Mouse (Mus musculus): Measurements from ENCODE around the gene Fitm2. TPM values are rescaled to one million over a fixed set of nuclear protein-coding genes. Genes with fewer than 3 reads are reported as not detected.

Fitm2 gene
- 82.3 and 91.4 TPM in 2 replicates for total RNA-seq (2021)
- long read RNA-seq, experiment 1, transcript Fitm2-201 (2 exons, 3,967 nt), result major isoform, 43 of 76 reads
- long read RNA-seq, experiment 1, partial matches to known transcripts, result 1 of 76 reads
- long read RNA-seq, experiment 1, other reads (novel, unspliced or antisense), result 32 of 76 reads
- long read RNA-seq, experiment 2, transcript Fitm2-201 (2 exons, 3,967 nt), result major isoform, 43 of 86 reads
- long read RNA-seq, experiment 2, partial matches to known transcripts, result 2 of 86 reads
- long read RNA-seq, experiment 2, other reads (novel, unspliced or antisense), result 41 of 86 reads

GRCm38 (mm10) chr2:163472466-163472851, at the start of gene Fitm2:
Gene Fitm2 (minus strand): TSS chr2:163472629.
- peak; percentile 98 for DNase-seq

GRCm38 (mm10) chr2:163506300-163507004, 34.0 kb upstream of the Fitm2 start, which contains the start of gene Hnf4a:
Gene Hnf4a (plus strand): TSS chr2:163506808.
- DNase-seq, result no peak

- DNase-seq, result no peak
These were observed 30.8 kb upstream of the Fitm2 start for GRCm38 (mm10) chr2:163503191-163503590.

- DNase-seq, result peak; percentile 40
These were observed 29.8 kb upstream of the Fitm2 start for GRCm38 (mm10) chr2:163502219-163502618.

GRCm38 (mm10) chr2:163494456-163494855, 22.0 kb upstream of the Fitm2 start:
- DNase-seq, result no peak

- peak; percentile 54 for DNase-seq
These were observed 21.5 kb upstream of the Fitm2 start for GRCm38 (mm10) chr2:163493976-163494375.

GRCm38 (mm10) chr2:163493031-163493430, 20.6 kb upstream of the Fitm2 start:
- DNase-seq, result no peak

- DNase-seq, result no peak
These were observed 19.6 kb upstream of the Fitm2 start, which contains the start of gene R3hdml for GRCm38 (mm10) chr2:163492018-163492417. Gene R3hdml (plus strand): TSS chr2:163492318.

- no peak for DNase-seq
These were observed 18.9 kb upstream of the Fitm2 start for GRCm38 (mm10) chr2:163491351-163491750.

GRCm38 (mm10) chr2:163490656-163491055, 18.2 kb upstream of the Fitm2 start:
- DNase-seq, result no peak

- no peak for DNase-seq
These were observed 17.4 kb upstream of the Fitm2 start for GRCm38 (mm10) chr2:163489725-163490291.

GRCm38 (mm10) chr2:163487360-163487759, 14.9 kb upstream of the Fitm2 start:
- no peak for DNase-seq

GRCm38 (mm10) chr2:163481539-163482029, 9.2 kb upstream of the Fitm2 start:
- DNase-seq, result no peak

- DNase-seq, result peak; percentile 67
These were observed 7.9 kb upstream of the Fitm2 start for GRCm38 (mm10) chr2:163480191-163480825.

- peak; percentile 68 for DNase-seq
These were observed 541 bp downstream of the Fitm2 start for GRCm38 (mm10) chr2:163471710-163472465.

- peak; percentile 63 for DNase-seq
These were observed 1.3 kb downstream of the Fitm2 start for GRCm38 (mm10) chr2:163471136-163471535.

GRCm38 (mm10) chr2:163469711-163470110, 2.7 kb downstream of the Fitm2 start:
- DNase-seq, result no peak

GRCm38 (mm10) chr2:163468866-163469265, 3.6 kb downstream of the Fitm2 start:
- DNase-seq, result no peak

GRCm38 (mm10) chr2:163467585-163467984, 4.8 kb downstream of the Fitm2 start:
- DNase-seq, result peak; percentile 57

GRCm38 (mm10) chr2:163466771-163467170, 5.7 kb downstream of the Fitm2 start:
- no peak for DNase-seq

- DNase-seq, result no peak
These were observed 7.9 kb downstream of the Fitm2 start for GRCm38 (mm10) chr2:163464562-163464961.

GRCm38 (mm10) chr2:163463998-163464397, 8.4 kb downstream of the Fitm2 start:
- no peak for DNase-seq
